Mouse (Mus musculus) c-Kit-negative CD71-positive TER-119-positive erythroid progenitor cells, embryonic 14.5 days (primary cell): ENCODE results near the gene Prdx2.

ENCODE experiments used
- DNase-seq: peaks from one replicate; pipeline ENCODE4 v3.0.0-alpha.2; 2013; ENCODE audit warnings: low read depth, low spot score

Gene Prdx2

DNA sequence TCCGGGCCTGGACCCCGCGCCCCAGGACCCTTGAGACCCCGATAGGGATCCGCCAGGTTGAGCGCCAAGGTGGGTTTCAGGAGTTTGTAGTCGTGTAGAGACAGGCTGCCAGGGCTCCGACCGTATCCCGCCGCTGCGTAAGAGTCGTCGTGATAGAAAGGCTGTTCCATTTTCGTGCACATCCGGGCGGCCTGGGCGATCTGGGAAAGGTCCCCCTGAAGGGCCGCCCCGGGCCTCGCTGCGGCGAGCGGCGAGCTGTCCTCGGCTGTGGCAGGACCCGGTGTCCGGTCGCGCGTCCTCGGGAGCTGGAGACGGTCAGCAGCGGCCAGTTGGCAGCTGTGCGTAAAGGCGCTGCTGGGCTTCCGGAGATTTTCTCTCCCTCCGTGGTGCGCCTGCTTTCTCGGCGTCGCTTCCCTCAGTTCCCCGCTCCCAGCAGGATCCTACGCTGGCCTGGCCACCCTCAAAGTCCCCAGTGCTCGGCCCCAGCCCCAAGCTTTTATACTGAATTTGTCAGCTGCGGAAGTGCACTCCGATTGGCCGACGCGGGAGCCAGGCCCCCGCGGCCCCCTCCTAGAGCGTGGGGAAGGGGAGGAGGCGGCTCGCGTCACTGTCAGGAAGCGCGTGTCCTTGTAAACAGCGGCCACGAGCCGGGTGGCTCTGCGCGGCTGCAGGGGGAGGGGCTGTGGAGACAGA lies 9.0 kb downstream of the Prdx2 start, which contains the start of gene Junb:
Gene Junb, minus strand, starts transcription at position 471 of the 693 bp plus-strand sequence.
- DNase-seq, result no peak

DNA sequence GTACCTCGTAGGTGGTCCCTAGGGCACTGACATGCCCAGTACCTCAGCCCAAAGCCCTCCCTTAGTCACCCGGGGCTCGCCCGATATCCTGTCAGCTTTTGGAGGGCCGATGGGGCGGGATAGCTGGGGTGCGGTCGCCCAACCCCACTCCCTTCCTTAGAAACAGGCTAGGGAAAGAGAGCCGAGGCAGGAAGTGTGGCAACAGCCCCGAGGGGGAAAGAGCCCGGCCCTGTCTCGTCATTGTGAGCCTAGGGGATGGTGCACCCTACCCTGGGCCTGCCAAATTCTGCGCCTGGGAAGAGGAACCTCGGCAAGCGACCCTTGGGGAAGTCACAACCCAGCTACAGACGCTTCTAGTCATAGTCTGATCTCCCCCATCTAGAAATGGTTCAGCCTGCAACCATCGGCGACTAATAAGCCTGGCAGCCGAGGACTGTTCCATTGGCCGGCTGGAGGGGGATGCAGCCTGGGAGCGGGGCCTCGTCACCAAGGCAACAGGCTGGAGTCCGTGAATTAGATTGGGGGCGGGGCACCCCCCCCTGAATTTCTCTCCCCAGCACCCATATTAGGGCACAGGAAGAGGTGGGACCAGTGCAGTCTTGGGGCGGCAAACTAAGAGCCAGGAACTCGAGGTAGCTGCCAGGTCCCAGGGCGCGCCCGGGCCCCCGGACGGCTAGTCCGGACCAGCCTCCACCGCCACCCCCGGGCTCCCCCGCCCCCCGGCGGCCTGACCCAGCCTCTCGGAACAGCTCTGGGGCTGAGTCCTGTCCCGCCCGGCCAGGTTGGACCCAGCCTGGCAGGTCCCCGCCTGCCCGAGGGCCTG lies 10.4 kb downstream of the Prdx2 start:
- DNase-seq, result peak; percentile 85

DNA sequence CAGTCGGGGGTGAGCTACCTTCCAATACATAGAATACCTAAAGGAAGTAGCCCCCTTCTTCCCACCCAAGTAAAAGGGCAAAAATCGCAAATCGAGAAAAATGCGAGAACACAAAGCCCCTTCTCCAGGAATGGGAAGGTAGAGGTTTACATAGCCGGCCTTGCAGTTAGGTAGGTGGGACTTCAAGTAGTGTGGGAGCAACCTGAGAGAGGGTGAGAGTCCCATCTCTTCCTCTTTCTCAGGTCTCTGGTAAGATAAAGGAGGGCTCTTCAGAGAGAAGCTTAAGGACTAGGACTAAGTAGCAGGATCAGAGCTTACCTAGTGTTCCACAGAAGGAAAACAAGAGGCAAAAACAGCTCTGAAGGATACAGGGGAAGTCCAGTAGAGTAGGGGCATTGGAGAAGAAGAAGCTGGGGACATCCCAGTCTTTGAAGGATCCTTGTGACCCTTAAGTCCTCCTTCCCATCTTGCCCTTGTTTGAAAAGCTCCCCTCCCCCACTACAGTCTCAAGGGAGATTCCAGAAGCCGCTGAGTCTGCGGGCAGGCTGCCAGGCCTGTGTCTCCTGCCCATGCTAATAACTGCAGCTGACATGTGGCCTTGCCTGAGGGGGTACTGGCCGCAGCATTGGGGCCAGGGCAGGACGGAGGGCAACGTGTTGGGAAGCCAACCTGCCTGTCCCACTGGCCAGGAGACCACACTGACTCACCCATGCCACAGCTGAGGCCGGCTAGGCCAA lies 11.4 kb downstream of the Prdx2 start:
- no peak for DNase-seq

DNA sequence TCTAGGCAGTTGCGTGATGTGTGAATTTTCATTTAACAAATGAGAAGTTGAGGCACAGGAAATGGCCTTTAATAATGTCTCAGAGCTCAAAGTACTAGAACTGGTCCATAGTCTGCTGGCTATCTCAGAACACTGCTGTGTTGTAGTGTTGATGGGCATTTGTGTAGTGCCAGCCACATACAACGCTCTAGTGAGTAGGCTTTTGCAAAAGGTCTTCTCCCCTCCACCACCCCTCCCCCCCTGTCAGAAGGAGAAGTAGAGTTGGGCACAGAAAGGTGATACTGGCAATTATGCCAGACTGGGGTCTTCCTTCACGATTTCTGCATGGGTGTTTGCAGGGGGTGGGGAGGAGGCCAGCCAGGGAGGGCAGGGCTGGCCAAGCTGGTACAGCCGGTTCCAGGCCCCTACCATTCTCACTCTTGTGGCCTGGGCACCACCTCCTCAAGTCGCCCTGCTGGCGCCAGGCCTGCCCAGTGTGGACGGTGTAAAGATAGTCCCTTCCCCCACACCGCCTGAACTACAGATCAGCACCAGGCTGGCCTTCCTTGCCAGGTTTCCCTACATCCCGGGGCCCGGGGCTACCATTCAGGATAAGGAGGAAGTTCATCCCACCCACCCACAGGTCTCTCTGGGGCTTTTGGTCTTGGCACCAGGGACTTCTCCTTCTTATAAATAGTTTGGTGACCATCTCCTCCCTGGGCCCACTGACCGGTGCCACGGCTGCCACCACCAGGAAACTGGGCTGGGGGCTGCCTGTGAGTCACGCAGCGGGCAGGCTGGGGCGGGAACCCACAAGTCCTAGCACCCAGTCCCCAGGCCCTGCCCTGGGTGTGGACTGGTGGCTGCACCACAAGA lies 12.5 kb downstream of the Prdx2 start:
- DNase-seq, result no peak

DNA sequence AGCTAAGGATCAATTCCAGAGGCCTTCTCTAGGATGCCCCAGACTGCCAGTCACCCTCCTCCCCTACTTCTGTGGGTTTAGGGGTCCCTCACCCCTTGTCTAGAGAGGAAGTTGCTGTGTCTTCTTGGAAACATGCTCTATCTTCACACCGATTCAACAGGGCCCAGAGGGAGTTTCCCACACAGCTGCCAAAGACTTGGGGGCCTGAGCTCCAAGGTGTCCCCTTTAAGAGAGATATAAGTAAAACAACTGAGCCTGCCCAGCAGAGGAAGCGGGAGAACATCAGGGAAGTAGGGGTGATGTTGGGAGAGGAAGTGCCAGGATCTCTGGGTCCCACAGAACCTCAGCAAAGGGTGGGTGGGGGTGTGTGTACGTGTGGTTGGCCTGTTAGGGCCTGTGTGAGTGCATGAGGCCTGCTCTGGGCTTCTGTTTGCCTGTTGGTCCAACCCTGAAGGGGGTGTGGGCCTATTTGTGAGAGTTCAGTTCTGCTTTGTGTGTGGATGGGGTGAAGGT lies 13.2 kb downstream of the Prdx2 start:
- no peak for DNase-seq

DNA sequence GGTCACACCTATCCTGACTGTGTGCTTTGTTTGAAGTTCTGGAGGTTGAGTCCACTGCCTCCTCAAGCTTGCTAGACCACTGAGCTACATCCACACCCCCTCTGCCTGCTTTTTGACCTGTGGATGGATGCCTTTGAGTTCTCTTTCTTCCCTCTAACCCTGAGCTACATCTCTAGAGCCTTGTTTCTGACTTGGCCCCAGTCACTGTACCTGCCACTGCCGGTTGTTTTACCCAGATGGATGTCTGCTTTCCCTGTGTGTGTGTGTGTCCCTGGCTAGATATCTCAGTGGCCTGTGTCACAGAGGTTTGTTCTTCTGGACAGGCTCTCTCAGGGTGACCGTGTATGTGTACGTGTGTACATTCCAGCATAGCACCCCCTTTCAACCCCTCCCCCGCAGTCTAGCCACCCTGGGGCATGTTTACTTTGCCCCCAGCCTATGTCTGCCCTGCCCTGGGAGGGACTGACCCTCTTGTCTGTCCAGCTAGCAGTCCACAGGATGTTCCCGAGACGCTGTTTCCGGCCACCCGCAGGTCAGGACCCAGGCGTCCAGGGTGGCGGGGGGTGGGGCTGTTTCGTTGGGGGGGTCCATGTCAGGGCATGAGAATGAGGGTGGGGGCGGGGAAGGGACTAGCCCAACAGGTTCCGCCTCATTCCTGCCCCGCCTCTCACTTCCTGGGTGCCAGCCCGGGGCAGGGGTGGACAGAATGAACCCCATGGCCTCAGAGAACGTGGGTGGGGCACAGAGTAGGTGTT lies 15.1 kb downstream of the Prdx2 start:
- DNase-seq, result no peak

DNA sequence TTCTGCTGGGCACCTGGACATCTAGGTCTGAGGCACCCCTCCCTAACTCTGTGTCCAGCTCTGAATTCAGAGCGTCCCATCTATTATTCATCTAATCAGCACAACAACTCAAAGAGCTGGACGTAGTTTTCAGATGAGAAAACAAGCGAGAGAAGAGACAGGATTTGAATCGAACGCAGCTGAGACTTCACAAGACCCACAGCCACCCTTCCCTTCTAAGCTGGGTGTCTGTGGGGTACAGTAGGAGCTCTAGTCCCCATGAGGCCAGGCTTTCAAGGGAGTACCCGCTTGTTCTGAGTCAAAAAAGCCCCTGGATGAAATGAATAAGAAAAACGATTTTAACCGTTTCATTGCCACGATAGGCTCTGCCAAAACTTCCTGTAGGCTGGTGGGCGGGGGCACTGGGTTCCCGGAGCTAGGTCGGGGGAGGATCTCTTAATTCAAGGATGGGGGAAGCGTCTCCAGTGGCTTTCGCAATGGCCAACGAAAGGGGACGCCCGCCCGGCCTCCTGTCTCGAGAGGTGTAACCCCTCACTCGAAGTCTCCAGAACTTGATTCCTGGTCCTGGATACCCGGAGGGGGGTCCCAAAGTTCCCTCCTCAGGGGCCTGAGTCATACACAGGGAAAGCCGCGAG lies 15.8 kb downstream of the Prdx2 start:
- no peak for DNase-seq

DNA sequence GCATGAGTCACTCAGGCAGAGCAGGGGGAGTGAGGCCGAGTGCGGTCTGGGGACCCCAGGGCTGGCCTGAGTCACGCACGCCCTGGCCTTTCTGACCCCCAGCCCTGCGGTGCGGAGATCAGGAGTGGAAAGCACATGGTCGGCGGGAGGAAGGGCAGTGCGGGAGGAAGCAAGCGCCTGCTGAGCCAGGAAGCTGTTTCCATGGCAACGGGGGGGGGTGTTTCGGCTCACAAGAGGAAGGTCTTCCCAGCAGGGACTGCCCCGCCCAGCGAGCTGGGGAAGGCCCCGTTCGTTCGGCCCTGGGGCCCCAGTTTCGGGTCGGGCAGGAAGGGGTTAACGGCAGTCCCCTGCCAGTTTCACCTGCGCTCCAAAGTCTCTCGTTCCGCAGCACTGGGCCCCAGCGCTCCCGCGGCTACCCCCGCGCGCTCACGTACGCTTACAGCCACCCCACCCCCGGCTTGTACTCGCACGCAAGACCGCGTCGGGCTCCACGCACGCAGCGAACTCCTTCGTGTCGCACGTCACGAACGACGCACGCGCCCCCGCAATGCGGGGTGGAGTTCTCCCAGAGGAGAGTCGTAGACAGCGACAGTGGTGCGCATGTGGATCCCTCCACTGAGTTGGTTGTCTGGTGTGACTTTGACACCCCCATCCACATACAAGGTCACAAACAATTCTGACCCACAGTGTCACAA lies 16.4 kb downstream of the Prdx2 start:
- DNase-seq, result no peak

DNA sequence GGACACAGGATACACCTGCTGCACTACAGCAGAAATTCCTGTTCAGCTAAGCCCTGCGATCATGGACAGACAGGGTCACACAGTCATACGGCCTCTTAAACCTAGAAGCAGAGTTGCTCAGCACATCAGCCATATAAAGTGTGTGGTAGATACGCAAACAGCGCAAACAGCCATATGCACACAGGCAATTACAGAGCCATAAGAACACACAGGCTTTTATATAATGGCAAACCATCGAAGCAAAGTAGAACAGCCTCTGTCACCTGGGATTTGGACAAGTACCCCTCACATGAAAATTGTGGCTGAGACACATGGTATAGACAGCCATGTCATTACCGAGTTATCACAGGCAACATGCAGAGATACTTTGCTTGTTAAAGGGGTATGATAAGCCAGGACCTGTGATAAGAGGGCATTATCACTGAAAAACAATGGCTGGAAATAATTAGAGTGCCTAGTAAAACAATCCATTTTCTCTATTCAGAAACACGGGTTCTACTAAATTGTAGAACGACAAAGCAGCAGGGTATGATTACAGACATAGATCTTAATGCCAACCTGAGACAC lies 17.1 kb downstream of the Prdx2 start:
- no peak for DNase-seq

DNA sequence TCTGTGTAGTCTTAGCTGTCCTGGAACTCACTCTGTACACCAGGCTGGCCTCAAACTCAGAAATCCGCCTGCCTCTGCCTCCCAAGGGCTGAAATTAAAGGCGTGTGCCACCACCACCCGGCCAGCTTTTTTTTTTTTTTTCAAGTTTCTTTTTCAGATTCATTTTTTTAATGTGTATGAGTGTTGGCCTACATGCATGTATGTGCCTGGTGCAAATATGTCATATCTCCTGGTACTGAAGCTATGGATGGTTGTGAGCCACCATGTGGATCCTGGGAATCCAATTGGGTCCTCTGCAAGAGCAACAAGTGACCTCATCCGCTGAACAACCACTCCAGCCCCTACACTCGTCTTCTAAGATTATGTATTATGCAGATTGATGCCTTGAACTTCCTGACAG lies 18.0 kb downstream of the Prdx2 start:
- DNase-seq, result no peak

DNA sequence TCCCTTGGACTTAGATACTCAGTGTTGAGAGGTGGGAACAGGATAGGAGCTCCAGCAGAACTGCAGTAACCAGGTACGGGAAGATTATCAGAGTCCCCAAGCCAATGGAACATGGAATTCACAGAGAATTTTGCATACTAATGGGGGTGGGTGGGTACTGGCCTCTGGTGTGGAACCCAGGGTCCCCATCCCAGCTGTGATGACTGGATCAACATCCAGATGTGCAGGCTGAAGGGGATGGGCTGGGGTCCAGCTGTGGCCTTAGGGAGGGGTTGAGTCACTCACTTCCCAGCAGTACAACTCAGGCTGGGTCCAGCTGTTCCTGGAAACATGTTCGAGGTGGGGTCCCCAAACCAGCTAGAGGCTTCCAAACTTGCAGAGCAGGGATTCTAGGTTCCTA lies 18.5 kb downstream of the Prdx2 start:
- DNase-seq, result no peak

DNA sequence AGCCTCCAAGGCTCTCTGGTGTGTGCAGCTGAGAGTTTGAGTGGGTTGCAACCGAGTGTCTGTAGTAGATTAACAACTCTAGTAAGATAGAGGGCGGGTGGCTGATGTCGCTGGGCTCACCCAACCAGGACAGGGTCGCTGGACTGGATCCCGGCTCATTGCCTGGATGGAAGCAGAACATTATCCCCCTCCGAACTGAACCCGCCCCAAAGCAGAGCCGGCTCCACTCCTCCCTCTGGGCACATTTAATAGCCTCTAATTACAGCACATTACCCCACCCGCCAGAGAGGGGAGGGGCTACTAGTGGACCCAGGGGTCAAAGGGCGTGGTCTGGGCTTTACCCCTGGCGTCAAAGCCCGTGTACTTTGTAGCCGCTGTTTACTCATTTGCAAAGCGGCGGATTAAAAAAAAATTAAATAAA lies 19.9 kb downstream of the Prdx2 start:
- no peak for DNase-seq

DNA sequence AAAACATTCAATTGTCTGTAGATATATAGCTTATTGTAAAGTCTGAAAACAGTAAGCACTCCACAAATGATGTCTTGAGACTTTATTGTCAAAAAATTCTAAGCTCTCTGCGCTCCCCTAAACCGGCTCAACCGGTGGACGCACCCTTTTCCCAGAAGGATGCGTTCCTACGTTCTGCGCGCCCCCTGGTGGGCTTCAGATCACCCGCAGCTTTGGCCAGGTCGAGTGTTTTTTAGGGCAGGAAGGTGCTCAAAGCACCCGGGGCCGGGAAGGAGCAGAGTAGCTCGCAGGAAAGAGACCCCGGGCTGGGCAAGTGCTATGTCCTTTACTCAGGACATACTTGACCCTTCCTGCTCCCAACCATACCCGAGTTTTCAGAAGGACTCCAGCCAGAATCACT lies 20.4 kb downstream of the Prdx2 start:
- DNase-seq, result peak; percentile 94

DNA sequence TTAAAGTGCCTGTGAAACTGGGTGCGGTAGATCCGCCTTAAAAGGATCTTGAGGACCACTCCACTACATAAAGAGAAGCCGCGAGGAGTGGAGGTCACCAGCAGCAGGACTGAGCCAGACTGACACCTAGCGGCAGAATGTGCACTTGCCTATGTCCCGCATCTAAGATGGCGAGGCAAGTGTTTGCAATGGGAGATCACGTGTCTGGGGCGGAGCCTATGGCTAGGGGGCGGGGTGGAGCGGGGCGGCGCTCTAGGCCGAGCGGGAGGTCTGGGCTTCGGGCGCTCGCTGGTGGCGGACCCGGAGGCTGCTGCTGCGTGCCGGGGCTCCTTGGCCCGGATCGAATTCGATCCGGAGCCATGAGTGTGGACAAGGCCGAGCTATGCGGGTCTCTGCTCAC lies 21.0 kb downstream of the Prdx2 start, which contains the start of gene Hook2:
Gene Hook2, plus strand, starts transcription at position 255 of the 400 bp plus-strand sequence.
- peak; percentile 99 for DNase-seq

DNA sequence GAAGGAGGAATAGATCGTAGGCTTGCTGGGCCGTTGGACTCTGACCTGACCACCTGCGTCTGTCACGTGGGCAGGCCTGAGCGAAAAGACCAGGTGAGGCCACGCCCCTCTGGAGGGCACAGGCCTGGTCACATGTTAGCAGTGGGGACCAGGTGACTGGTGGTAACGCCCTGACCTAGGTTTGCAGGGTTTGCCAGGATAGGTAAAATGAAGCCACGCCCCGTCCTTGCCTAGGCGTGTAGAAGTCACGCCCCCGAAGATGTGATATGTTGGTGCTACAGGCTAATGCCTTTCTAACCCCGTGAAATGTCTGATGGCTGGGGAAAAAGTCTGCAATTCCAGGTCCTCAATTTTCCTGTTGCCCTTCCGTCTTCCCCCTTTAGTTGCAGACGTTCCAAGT lies 21.4 kb downstream of the Prdx2 start:
- no peak for DNase-seq

DNA sequence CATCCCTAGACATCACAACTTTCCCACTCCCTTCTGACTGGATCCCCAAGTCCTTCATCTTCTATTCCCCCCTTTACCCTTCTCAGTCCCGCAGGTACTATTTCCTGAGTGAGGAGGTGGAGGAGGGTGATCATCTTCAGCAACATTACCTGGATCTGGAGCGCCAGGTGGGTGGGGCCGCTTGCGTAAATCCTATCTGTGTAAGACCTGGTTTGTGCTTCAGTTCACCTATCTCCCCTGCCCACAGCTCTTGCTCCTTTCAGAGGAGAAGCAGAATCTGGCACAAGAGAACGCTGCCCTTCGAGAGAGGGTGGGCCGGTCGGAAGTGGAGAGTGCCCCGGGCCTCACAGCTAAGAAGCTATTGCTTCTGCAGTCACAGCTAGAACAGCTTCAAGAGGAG lies 25.0 kb downstream of the Prdx2 start:
- DNase-seq, result no peak

DNA sequence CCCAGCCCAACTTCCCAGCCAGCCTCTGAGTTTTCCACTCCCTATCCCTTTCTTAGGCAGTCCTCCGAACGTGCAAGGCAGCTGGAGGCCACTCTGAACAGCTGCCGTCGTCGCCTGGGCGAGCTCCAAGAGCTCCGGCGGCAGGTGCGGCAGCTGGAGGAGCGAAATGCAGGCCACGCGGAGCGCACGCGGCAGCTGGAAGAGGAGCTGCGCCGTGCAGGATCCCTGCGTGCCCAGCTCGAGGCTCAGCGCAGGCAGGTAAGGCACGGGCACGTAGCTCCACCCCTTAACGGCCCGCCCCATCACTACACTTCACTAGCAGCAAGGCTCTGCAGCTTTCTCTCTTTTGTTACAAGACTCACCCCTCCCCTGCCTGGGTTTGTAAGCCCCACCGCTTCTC lies 26.3 kb downstream of the Prdx2 start:
- no peak for DNase-seq

DNA sequence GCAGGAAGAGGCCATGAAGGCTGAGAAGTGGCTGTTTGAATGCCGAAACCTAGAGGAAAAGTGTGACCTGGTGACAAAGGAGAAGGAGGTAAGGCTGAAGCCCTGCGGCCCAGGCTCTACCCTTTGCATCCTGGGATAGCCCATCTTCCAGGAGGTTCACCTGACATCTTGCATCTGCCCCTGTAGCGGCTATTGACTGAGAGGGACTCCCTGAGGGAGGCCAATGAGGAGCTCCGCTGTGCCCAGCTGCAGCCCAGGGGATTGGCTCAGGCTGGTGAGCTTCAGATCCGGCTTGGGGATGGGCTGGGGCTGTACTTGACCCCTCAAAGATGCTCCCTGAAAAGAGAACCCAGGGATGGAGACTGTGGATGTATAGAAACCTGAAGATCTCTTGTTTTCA lies 27.6 kb downstream of the Prdx2 start:
- DNase-seq, result no peak
